Mouse (Mus musculus) left cerebral cortex, postnatal 10 days (tissue): ENCODE data around the gene C77080. TPM values are rescaled to one million over a fixed set of nuclear protein-coding genes. Genes with fewer than 3 reads are reported as not detected.

Source experiments
- DNase-seq, 2 experiments: peaks; one replicate each; pipeline ENCODE4 v3.0.0; 2021 to 2022; ENCODE audit warnings: low spot score in 2 of 2, mixed read lengths in 1 of 2; ENCODE audit errors: extremely low spot score in 1 of 2
- intact Hi-C: fragments of 180-260 bp; cut with DNase I; formaldehyde crosslinking; loops from one replicate; pipeline ENCODE4 v1.15.1; 2025
- total RNA-seq, 2 experiments: library from RNA; stranded (reverse); gene quantifications; 2 replicates each; pipeline ENCODE4 v1.2.3; 2021

C77080 gene
- total RNA-seq, 2 experiments from 2014 or later: 11.1 to 15.8 TPM

DNA sequence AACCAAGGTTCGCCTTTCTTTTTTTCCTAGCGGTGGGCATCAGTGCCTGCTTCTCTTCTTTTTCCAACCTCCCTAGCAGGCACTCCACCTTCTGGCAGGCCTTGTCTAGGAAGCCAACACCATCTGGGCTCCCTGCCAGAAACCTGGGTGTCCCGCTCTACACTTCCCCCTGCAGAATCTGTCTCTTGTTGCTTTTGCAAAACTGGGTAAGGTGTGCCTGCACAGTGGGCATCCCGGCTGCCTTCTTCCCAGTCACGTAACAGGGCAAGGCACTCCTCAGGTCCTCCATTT lies 11.5 kb upstream of the C77080 start:
- DNase-seq: peak in 1 of 2 experiments; percentile 75
- intact Hi-C loops: no loop called here

GRCm38 (mm10) chr4:129271991-129272755 lies 11.0 kb upstream of the C77080 start:
- intact Hi-C loops: no loop called here
- DNase-seq: no peak

- intact Hi-C loops: no loop called here
- DNase-seq: no peak
Observed at GRCm38 (mm10) chr4:129268698-129269097, 7.5 kb upstream of the C77080 start.

DNA sequence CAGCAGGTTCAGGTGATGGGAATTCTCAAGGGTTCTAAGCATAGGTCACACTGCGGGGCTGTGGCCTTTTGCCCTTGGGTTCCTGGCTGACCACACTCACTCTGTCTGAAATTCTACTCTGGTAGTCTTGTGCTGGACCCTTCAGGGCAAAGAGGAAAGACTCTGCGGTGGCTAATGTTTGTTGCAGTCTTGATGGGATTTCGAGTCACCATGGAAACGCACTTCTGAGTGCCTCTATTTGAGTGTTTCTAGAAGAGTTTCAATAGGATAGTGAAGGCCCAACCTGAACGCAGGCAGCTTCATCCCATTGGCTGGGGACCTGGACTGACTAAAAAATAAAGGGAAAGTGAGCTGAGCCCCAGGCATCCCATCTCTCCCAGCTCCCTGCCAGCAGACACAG lies 5.6 kb upstream of the C77080 start:
- intact Hi-C loops: no loop called here
- no peak for DNase-seq

GRCm38 (mm10) chr4:129266191-129266590 lies 5.0 kb upstream of the C77080 start:
- intact Hi-C loops: no loop called here
- no peak for DNase-seq

DNA sequence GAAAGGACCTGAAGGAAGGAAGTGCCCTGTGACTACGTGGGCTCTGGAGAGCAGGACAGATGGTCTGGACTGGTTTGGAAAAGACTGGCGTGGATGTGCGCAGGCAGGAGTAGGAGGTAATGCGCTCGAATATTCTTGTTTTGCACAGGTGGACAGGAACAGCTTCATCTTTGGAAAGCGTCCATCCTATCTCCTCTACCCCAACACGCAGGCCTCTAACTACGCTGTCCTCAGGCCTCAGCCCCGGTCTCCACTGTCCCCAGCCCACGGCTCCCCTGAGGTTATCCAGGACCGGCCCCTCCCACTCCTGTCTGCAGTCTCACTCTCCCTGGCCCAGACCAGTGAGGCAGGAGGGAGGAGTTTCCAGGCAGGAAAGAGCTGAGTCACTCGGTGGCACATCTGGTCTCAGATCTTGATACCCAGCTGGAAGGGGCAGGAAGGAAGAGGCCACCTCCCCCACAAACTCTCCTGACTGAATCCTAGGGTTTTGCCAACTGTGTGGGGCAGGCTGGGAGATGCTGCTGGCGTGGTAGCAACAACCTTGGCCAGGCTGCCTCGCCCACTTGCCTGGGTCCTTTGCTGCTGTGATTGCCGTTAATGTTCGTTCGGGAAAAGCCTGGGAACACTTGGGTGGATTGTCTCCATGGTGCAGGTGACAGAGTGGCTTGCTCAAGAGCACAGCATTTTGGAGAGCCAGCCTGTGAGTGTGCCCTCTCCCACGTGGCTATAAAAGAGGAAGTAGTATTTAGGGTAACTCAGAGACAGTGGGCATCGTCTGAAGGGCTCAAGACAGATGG lies 2.2 kb upstream of the C77080 start:
- intact Hi-C loops: no loop called here
- DNase-seq: peak in 1 of 2 experiments; percentile 71

- no peak for DNase-seq
- intact Hi-C loops: no loop called here
Observed at GRCm38 (mm10) chr4:129260678-129261077, 526 bp downstream of the C77080 start.

GRCm38 (mm10) chr4:129259101-129259500 lies 2.1 kb downstream of the C77080 start:
- DNase-seq: no peak
- intact Hi-C loops: no loop called here

GRCm38 (mm10) chr4:129256450-129257380 lies 4.5 kb downstream of the C77080 start:
- DNase-seq: peak in 1 of 2 experiments; percentile 51
- intact Hi-C loops: no loop called here

DNA sequence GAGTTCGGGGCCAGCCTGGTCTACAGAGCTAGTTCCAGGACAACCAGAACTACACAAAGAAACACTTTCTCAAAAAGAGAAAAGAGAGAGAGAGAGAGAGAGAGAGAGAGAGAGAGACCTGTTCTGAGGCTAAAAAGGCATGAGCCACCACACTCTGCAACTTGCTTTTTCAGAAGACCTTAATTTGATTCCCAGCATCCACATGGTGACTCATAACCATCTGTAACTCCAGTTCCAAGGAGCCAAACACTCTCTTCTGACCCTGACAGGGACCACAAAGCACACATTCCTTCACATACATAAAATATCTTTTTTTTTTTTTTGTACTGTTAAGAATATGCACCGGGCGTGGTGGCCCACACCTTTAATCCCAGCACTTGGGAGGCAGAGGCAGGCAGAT lies 6.6 kb downstream of the C77080 start:
- DNase-seq: no peak
- intact Hi-C loops: no loop called here

DNA sequence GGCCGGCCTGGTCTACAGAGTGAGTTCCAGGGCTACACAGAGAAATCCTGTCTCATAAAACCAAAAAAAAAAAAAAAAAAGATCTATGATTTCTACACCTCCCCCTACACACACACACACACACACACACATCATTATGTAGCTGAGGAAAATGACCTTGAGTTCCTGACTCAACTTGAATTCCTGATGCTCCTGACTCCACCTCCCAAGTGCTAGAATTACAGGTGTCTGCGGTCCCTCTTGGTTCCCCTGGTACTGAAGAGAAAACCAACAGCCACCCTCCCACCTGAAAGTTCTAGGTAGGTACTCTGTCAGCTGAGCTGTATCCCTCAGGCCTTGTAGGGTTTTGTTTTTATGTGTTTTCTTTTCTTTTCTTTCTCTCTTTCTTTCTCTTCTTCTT lies 8.7 kb downstream of the C77080 start:
- intact Hi-C loops: no loop called here
- no peak for DNase-seq

- intact Hi-C loops: no loop called here
- DNase-seq: peak in 1 of 2 experiments; percentile 66
Observed at GRCm38 (mm10) chr4:129251482-129252125, 9.6 kb downstream of the C77080 start.

- peak in 1 of 2 experiments; percentile 48 for DNase-seq
- intact Hi-C loops: no loop called here
Observed at GRCm38 (mm10) chr4:129250759-129251481, 10.3 kb downstream of the C77080 start.

DNA sequence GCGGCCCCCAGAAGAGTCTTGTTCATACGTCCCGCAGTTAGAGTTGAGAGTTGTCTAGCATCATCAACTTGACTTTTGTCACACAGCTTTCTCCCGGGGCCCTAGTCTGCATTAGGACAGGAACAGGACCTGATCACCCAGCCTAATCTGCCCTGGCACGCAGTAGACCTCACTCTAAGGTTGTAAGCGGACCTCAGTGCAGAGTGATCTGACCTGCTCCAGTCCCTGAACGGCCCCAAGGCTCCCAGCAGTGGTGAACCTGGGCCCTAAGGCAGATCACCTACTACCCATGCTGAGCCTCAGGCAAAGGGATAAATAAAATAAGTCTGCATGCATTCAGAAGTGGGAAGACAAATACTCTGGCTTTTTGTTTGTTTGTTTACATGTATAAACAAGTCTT lies 11.9 kb downstream of the C77080 start:
- intact Hi-C loops: no loop called here
- no peak for DNase-seq

- peak in 1 of 2 experiments; percentile 59 for DNase-seq
- intact Hi-C loops: no loop called here
Observed at GRCm38 (mm10) chr4:129248243-129248767, 12.9 kb downstream of the C77080 start.

DNA sequence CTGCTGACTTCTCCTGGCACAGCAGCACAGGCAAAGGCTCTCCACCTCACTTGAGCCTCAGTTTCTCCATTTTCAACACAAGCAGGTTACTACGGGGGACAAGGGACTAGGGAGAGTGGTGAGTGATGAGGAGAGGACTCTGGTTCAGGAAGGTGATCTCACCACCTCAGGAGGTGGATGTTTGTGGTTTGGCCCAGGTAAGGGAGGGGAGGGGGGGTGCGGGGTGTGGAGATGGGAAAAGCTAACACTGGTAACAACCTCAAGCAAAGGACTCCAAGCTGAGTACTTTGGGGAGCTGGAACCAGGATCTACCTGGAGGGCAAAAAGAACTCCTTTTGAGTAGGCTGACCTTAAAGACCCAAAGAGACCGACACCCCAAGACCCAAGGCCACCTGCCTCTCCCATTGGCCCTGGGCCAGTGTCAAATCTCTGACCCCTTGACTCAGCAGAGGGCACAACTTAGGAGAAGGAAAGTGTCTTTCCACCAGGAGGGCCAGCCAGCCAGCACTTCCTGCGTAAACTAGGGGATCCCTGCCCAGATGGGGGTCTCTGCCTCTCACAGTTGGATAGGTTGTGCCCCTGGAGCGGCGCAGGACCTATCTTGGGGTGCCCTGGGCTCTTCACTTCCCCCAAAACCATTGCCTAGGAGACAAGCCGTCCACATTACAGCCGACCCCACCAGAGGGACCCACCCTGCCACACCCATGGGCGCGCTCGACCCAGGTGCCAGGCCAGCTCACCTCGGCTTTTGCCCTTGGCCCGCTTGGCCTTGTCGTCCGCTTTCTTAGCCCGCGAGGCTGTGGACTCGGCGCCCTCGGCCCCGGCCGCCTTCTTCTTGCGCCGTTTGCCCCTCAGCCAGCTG lies 13.6 kb downstream of the C77080 start:
- DNase-seq: peak in 1 of 2 experiments; percentile 50
- intact Hi-C loops: no loop called here
